Mouse (Mus musculus) right cerebral cortex, adult 18-20 months (tissue): ENCODE measurements around the gene Tns3.

Experiments used
- DNase-seq: peaks from one replicate; pipeline ENCODE4 v3.0.0; 2022; ENCODE audit warnings: mixed read lengths

Gene Tns3

DNA sequence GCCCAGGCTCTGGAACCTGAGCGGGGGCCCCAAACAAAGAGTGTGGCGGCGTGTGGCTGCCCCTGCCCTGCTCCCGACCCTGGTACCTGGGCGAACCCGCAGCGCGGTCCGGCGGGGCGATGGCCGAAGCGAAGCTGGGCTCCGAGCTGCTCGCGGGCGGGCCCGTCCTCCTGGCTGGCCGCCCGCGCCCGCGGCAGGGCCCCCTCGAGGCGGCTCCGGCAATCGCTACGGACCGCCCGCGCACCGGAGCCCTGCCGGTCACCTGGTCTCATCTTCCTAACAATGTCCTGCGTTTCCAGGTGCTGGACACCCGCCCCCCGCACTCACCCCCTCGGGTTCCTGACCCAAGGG is at the start of gene Tns3:
TSS of gene Tns3 (minus strand) at position 143 of the 351 bp plus-strand sequence.
- DNase-seq = peak; percentile 13

DNA sequence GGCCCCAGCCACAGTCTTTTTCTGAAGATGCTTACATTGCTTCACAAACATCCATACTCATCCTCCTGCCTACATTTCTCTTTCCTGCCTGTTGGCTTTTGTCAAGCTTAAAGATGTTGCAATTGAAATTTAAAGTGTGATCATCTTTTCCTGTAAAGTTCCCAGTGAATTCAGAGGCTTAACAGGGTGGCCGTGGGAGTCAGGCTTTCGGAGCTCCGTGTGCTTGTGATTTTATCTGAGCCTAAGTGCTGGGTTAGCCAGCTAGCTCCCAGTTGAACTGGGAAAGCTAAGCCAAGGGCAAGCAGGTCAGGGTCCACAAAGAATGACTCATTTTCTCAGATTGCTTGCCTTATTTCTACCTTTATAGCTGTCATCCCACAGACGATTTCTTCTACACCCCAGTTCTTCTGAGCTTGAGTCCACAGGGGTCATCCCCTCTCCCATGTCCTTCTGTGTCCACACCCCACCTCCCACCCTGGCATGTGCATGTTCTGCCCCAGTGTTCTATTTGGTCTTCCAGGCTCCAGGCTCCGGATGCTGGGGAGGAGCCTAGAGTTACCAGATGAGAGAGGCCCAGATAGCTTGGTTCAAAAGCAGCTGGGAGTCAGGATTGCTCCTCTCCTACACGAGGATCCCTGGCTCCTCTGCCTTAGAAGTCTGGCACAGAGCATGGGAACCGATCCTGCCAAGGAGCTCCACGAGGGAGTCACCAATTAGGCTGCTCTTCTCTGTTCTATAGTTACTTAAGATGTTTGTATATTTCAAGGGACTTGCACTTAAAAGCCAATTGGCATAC is 42.1 kb upstream of the Tns3 start:
- DNase-seq = no peak

DNA sequence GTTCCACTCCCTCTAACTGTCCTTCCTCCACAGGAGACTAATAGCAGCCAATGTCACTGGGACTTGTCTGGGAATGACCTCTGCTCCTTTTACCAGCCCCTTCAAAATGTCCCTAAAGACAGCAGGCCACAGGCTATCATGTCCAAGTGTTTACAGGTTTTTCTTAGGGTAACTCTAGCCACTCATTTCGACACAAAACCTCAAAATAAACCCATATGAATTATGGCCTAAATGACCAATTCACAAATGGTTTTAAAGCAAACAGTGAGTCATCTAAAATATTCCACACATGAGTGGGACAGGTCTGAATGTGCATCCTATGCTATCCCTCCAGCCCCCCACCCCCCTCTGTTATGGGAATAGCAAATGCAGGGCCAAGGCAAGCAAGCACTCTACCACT is 40.8 kb upstream of the Tns3 start:
- no peak for DNase-seq

DNA sequence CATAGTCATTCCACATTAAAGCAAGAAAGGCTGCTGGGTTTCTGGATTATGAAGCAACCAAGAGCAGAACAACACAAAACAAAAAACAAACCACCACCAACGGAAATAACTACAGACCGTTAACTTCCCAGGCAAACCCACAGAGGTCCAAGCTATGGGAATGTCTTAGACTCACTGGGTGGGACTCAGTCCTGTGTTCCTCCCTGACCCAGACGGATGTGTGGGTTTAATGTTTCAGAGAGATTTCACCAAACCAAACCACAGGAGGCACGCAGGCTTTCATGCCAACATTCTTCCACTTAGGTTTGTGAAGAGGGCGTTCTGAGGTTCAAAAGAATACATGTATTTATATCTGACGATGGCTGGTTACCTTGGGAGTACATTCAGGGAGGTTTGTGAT is 39.5 kb upstream of the Tns3 start:
- no peak for DNase-seq

DNA sequence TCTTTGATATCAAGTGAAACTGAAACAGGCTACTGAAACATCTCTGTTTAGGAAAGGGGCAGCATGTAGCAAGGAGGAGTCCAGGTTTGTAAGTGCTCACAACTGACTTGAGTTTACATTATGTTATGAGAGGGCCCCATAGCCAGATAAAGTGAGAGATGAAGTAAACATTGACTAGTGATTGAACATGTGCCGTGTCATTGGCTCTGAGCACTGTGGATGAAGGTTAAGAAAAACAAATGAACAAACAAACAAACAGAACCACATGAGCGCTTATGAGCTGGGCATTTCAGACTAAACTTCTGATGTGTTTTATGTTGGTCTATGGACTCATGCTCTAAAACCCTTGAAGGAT is 38.2 kb upstream of the Tns3 start:
- DNase-seq = no peak

DNA sequence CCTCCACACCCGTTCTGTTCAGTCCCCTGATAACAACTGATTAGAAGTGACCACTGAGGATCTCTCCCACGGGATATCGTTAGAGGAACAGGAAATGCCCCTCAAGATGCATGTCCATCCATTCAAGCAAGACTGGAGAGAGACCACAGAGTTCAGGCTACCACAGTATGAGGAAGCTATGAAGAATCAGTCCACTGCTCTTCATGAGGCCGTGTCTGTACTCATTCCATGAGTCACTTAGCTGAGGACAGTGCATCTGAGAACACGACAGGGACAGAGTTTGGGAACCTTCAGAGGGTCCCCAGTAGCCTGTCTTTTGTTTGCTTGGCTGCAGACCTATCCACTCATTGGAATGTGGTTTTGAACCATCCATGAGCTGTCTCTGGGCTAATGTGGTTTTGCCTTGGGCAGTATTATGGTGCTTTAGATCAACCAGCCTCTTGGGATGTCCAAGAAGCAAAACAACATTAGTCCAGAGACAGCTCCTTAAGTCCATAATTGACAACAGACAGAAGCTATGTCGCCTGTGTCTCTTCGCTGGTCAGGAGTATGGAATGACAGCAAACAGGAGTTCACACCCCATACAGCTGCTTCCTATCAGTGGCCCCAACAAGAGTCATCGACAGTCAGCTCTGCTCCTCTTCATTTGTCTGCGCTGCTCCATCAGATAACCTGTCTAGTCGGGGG is 37.7 kb upstream of the Tns3 start:
- no peak for DNase-seq

DNA sequence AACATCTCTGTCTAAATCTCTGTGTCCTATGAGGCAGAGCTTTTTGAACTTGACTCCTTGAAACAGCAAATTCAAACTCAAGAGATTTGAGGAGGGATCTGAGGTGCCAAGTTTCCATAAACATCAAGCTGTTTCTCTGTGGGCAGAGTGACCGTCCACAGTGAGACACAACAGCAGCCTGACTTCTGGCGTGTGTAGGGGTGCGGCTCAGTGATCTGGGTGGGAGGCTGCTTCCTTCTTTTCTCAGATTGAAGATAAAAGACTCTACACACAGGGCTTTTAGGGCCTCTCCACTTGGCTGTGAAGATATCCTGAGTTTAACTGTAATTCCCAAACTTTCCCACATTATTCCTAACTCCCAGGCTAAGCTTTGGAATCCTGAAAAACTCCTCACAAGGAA is 37.1 kb upstream of the Tns3 start:
- no peak for DNase-seq

DNA sequence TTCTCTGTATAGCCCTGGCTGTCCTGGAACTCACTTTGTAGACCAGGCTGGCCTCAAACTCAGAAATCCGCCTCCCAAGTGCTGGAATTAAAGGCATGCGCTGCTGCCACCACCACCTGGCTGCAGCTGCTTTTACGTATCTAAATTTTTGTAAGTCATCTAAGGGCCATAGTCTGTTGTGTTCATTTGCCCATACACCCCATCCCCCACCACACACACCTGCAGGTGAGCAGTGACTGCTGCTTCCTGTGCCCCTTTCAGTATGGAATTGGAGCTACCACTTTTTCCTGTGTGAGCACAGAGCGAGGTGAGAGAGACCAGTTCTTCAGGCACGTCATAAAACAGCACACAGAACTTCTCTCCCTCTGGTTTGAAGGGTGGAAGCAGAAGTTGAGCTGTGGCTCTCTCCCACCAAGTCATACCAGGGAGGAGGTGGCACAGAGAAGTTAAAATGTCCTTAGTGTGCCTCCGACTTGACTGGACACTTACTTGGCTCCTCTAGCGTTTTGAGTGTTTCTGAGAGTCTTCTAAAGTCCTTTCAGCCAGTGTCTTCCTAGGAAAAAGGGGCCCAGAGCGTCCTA is 36.4 kb upstream of the Tns3 start:
- DNase-seq = no peak

DNA sequence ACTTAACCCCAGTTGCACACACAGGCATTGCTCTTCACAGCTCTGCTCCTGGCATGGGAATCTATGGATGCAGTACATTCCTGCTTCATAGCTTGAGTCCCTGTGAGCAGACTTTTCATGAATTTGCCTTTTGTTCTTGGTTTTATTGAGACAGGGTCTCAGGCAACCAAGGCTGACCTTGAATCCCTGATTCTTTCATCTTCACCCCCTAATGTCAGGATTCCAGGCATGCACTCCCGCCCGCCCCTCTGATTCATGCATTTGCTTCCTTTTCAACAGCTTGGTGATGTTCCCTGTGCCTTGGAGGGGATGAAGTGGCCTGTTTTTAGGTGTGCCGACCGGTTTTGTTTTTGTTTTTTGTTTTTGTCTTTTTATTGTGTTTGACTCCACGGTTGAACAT is 35.4 kb upstream of the Tns3 start:
- no peak for DNase-seq

DNA sequence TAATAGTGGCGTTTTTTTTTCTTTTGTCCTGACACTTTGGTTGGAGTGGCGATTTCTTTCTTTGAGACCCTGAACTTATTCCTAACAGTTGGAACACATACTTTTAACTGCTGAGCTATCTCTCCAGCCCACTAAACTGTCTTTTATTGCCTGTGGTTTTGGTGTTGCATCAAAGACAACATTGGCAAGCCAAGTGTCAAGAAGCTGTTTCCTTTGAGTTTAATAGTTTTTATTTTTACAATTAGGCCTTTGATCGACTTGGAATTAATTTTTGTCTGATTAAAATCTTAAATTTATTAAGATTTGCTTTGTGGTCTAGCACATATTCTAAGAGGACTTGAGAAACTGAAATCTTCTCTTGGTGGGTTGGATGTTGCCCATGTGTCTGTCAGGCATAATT is 33.3 kb upstream of the Tns3 start:
- DNase-seq = no peak

DNA sequence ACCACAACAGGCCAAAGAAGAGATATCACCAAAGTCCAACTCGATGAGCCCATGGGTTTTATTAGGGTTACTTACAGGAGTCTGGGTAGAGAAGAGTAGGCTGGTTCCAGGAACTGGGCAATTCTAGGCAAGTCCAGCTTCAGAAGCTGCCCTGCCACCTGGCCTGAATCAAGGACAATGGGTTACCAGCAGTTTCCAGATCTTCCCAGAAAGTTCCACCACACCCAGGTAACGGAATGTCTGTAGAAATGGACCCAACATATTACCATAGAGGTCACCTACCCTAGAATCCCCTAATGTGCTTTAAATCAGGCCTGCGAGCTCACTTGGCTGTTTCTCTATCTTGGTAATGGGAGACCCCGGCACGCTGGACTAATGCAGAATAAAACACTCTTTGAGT is 29.8 kb upstream of the Tns3 start:
- DNase-seq = no peak

DNA sequence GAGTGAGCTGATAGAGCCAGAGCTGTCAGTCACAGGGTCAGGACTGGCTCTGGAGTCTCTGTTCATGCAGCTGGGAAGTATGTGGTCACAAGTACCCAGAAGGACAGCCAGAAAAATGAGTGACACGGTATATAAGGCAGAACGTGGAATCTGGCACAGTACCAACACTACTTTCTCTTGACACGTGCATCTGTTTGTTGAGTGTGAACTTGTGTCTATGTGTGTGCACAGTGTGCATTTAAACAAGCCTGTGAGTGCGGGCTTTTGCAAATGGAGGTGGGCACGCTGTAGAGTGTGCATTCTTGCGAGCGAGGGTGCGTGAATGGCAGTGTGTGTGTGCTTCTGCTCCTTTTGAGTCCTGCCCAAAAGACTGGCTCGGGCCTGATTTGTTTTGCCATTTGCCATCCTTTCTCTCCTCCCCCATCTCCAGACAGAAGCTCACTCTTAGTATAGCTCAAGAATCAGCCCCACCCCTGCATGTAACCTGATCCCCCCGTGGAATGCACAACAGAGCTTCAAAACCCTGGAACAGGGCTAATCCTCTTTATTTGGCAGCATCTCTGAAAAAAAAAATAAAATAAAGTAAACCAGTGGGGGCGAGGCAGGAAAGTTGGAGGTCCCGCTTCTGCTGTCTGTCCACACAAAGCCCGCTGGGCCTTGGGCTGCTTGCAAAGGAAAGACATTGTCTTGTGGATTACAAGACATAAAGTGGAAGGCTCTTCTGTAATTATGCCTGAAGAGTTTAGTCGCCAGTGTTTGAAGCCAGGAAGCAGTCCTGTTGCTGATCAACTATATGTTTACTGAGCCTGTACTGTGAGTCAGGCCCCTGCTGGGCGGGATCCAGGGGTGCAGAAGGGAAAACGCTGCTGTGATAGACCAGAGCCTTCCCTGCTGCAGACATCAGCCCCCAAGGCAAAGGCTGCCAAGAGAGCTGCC is 28.5 kb upstream of the Tns3 start:
- no peak for DNase-seq

DNA sequence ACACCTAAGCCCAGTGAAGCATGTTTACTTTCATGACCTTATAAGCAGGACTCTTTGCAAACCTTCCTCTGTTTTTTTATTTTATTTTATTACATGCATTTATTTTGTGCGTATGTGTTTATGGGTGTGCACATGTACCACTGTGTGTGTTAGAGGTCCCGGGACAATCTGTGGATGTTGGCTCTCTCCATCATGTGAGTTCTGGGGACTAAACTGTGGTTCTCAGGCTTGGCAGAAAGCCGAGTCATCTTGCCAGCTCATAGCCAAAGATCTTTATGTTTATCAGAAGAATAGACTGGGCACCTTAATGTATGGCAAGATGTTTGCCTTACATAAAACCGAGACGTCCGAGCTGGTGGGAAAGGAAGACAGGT is 27.8 kb upstream of the Tns3 start:
- no peak for DNase-seq

DNA sequence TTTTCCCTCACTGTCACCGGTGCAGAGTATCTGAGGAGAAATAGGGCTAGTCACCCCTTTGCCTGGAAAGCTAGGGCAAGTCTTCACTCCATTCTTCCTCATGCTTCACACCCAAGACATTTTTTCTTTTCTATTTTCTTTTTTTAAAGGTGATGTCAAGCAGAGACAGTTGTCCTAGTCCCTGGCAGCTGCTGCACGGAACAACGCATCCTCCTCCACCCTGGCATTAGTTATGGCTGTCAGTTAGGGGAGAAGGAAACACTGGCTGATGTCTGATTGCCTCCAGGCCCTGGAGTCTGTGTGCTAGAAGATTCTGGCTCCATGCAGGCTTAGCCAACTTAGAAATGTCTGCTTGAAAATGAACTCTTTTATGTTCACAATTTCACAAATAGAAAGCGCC is 27.3 kb upstream of the Tns3 start:
- DNase-seq = no peak

DNA sequence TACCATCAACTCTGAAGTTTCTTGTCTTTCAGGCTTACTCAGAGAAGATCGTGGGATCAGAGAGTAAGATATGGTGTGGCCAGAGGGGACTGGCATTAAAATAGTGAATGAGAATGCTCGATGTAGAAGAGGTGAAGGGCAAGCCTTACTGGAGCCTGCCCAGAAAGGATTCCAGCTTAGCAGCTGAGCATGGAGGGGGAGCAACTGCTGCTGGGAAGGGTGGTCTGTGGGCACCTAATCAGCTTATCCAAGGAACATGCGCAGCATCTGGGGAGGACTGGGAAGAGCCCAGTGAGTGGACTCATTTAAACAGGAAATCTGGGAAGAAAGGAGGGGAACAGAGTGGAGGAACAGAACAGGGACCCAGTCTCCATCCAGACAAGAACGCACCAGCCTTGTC is 26.3 kb upstream of the Tns3 start:
- no peak for DNase-seq

DNA sequence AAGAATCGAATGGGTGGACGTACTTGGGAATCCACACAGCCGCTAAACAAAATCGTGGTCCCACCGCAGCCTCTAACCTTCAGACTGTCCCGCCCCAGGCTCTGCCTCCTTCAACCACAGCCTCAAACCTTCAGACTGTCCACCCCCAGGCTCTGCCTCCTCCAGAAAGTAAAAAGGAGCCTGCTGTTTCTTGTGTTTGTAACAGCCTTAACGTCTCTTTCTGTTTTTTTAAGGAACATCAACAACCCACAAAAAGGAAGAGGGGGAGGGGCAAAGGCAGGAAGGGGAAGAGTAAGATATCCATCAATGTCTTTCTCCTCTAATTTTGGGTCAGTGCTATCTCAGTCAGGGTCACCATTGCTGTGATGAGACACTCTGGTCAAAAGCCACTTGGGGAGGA is 25.2 kb upstream of the Tns3 start:
- no peak for DNase-seq

DNA sequence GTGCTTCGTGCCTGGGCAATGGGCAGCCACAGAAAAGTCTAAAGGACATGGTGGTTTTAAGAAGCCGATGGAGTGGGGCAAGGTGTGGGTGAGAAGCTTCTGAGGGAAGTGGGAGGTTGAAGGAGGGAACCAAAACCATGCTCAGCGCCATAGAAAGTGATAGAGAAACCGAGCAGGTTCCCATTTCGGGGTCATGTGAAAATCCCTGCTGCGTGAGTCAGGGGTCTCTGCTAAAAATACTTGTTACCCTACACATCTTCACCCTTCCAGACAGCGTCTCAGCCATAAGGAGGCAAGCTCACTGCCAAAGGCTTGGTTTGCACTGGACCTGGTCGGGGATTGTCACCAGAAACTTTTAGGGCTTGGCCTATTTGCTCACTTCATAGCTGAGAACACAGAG is 24.6 kb upstream of the Tns3 start:
- DNase-seq = no peak

DNA sequence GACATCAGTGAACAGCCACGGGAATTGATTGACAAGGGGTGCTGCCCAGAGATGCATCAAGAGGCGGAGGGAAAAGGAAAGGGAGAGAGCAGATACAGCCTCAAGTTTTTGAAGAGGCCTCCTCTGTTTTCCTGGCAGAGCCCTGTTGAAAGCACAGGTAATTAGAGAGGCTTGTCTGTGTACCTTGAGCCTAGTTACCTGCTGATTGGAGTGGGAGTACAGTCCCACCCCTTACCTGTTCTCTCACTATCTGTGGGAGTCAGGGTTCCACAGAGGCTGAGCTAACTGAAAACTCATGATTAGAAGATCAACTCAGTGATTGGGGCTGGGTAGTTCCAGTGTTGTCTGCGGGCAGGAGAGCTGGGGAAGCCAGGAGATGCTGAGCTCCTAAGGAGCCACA is 22.2 kb upstream of the Tns3 start:
- DNase-seq = no peak

DNA sequence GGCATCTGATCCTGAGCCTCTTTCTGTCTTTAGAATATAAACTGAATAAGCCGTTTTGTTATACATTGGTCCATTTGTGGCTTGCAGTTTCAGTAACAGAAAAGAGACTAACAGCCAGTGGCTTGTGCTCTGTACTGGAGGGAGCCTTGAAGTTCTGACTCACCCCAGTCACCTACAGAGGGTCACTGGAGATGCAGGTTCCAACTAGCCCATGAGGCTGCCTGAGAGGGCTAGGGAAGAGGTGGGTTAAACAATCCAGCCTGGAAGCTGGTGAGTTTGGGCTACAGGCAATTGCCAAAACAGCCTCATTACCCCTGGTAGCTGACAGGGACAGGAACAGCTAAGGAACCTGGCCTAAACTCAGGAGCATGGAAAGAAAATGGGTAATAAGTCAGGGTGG is 21.7 kb upstream of the Tns3 start:
- DNase-seq = no peak

DNA sequence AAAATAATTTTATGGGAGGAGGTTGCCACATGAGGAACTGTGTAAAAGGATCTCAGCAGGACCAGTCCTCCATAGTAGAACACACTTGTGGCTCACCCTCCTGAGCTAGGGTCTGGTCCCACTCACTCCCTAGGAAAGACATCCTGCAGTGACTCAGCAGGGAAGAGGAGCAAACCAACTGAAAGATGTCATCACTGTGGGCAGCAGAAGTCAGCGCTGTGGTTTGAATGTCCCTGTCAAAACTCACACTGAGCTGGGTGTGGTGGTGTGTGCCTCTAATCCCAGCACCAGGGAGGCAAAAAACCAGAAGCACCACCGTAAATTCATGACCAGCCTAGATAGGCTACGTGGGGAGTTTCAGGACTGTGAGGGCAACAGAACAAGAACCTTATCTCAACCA is 20.9 kb upstream of the Tns3 start:
- DNase-seq = no peak

DNA sequence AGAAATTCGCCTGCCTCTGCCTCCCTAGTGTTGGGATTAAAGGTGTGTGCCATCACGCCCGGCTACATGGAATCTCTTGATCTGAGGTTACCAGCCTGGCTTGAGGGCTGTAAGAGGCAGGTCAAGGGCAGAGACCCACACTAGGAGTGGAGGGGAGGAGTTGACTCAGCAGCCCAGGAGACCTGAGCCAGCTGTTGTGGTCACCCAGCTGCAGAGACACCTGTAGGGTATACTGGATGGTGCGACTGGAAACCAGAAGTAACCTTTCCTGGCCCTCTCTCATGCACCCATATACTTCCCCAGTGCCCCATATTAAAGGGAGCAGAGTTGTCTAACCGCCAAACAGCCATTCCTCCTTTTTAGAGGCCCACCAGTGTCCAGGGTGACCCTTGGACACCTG is 19.9 kb upstream of the Tns3 start:
- no peak for DNase-seq

DNA sequence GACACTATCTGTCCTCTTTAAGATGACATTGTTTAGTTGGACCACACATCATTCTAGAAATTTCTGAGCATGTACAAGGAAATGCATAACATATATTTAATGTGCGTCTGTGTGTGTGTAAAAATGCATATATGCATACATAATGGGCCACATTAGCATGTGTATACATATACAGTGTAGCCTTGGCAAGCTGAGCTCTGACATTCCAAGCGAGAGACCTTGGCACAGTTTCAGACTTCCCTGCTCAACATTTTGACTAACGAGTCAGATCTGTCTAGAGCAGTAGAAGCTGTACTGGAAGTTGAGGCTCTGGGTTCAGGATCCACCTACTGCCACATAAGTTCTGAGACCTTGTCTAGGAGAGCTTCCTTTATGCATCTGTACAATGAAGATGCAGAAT is 17.0 kb upstream of the Tns3 start:
- DNase-seq = no peak

DNA sequence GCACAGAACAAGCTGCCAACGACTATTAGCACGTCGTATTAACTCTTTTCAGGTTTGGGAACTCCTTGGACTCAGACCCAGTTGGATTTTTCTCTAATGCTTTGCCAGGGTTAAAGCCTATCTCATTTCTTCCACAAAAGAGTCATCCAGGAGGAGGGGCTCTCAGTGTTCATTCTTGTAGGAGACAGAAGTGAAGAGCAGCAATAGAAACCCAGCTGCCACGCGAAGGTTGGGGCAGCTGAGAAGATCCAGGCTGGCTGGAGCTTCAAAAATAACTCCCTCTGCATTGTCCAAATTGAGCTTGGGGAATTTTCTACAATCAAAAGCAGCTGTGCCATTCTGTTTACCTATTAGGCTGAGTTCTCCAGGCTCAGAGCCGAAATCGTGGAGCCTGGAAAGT is 16.3 kb upstream of the Tns3 start:
- DNase-seq = no peak

DNA sequence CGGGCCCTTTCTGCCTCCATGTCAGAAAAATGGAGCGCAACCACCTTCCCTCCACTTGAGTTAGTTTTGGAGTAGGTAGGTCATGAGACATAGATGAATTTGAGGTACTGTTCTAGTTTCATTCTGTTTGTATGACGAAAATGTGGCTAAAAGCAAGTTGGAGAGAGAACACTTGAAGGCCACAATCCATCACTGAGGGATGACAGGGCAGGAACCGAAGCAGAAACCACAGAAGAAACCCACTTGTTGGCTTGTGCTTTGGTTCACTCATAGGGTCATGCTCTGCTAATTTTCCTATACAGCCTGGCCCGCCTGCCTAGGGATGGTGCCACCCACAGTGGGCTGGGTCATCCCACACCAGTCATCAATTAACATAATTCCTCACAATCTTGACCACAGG is 14.9 kb upstream of the Tns3 start:
- no peak for DNase-seq
